Mouse (Mus musculus) layer of hippocampus, adult 9-11 months (tissue): ENCODE results near the gene Vps53.

Experiments used
- DNase-seq: peaks from one replicate; pipeline ENCODE4 v3.0.0; 2022

Gene Vps53

DNA sequence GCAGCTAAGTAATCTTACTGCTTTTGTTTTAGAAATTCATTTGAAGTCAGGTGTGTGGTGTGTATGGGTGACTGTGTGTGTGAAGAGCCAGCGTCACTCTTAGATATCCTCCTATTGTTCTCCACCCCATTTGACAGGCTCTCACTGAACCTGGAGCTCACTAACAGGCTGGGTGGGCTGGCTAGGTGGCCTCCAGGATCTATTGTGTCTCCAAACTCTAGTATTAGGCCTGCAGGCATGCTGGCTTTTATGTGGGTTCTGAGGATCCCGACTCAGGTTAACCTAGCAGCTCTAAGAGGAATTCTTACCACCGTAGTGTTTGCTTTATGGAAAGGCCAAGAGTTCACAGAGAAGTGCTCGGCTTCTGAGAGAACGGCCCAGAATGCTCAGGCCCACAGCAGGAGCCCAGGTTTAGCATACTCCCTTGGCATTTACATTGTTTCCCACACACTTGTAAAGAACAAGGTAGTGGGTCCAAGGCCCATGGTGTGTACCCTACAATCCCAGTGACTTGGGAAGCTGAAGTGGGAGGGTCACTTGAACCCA, 128.4 kb downstream of the Vps53 start:
- DNase-seq: no peak

DNA sequence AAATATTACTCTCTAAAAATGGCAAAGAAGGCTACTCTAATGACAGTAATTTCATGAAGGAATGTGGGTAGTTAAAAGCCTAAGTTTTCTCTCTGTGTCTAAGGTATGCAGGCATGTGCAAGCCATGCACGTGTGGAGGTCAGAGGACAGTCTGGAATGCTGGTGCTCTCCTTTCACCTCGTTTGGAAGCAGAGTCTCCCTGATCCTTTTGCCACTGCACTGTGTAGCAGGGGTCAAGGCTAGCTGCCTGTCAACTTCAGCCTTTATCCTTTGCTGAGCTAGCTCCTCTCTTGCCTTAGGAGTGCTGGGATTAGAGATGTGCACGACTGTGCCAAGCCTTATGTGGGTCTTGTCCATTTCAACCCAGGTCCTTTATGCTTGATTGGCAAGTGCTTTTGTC, 128.9 kb downstream of the Vps53 start:
- DNase-seq: no peak

DNA sequence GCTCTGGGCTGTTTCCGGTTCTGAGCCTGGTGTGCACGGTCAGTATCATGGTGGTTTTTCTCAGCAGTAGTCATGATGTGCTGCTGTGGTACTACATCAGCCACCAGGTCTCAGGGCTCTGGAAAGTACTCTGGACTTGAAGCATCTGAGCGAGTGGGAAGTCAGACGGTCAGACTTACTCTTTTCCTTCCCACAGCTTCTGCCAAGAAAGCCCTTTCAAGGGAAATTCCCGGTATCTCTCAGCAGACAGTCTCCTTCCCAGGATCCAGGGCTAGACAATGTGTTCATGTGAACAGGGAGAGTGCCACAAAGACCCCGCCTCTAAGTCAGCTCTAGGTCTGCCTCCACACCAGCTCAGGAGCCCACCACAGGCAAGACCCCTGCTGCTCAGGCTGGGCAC, 134.1 kb downstream of the Vps53 start:
- no peak for DNase-seq

DNA sequence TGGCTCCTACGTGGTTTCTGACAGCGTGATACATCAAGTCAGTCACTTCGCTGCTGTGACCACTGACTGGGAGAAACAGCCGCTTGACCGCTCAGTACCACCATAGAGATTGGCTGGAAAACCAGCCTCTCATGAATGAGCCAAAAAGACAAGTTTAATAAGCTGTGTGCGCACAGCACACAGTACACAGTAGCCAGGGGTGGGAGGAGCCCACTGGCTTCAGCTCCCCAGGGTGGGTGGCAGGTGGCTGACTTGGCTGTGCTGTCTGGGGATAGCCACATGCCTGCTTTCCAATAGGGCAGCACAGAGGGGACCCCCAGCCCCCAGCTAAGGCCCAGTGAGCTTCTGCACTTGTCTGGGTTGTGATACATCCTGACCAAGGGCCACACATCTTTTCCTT, 135.0 kb downstream of the Vps53 start:
- DNase-seq: no peak

DNA sequence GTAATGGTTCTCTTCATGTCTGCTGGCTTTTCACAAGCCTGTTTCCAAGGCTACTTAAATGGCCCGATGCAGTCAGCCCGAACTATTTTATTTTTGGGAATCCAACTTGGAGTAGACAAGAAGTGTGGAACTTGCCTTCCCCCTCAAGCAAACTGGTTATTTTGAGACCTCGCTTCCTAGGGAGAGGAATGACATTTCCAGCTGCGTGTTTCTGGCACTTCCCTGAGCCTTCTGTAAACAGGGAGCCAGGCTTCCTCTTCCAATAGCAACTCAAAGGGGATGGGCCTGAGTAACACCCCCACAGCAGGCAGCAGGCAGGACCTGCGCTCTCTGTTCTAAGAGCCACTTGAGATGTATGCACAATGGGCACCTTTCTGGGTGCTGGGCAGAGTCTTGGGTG, 136.6 kb downstream of the Vps53 start:
- DNase-seq: peak; percentile 60

DNA sequence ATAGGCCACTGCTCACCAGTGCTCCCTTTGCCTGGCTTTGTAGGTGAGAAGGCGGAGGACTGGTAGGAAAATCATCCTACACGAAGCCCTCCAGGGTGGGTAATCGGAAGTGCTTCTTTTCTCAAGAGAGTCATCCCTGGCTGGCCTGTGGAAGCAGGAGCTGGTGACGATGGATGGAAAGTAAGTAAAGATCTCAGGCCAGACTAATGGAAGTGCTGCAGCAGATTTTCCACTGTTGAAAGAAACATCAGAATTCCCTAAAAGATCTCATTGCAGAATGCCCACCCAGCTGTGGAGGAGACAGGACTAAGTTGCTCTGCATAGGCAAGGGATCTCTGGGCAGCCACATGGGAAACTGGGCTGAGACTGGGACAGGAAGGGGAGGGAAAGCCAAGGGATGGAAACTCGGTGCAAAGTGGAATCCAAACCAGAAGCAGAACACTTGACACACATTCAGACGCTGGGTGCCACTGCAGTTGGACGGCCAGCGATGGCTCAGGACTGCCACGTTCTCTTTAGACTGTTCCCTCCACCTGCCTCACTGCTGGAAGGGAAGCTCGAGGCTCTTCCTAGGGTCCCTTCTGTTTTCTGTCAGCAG, 137.3 kb downstream of the Vps53 start:
- no peak for DNase-seq

DNA sequence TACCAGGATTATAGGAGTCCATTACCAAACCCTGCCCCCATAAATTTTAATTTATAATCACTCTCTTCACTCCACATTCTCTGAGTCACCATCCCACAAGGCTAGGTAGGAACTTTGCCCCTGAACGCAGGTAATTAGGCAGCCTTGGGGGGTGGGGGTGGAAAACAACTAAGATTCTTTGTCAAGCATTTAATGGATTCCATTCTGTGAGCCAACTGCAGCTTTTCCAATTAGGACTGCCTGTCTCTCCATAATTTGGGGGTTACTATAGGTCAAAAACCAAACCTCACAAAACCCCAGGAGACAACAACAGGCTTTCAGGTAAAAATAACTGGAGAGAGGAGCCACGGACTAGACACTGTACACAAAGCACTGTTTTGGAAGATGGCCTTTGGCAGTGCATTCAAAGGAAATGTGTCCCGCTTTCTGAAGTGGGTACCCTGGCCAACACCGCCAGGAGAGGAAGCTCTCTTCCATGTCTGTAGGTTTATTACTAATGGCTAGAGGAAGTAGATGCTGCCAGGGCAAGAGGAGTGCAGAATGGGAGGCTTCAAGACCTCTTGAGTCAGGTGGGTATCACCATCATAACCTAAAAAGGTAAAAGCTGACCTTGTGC, 138.6 kb downstream of the Vps53 start:
- no peak for DNase-seq

DNA sequence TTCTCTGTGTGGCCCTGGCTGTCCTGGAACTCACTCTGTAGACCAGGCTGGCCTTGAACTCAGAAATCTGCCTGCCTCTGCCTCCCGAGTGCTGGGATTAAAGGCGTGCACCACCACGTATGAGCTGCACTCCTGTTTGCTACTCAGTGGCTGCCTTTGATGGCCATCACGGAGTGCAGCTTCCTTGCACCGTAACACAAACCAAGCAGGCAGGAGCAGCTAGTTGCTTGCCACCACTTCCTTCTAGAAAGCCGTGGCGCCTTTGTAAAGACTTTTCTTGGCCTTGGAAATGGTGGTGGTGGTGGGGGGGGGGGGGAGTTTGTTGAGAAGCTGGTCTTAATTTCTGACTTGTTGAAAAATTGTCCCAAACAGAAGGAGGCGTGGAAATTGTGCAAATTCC, 139.3 kb downstream of the Vps53 start:
- DNase-seq: no peak

DNA sequence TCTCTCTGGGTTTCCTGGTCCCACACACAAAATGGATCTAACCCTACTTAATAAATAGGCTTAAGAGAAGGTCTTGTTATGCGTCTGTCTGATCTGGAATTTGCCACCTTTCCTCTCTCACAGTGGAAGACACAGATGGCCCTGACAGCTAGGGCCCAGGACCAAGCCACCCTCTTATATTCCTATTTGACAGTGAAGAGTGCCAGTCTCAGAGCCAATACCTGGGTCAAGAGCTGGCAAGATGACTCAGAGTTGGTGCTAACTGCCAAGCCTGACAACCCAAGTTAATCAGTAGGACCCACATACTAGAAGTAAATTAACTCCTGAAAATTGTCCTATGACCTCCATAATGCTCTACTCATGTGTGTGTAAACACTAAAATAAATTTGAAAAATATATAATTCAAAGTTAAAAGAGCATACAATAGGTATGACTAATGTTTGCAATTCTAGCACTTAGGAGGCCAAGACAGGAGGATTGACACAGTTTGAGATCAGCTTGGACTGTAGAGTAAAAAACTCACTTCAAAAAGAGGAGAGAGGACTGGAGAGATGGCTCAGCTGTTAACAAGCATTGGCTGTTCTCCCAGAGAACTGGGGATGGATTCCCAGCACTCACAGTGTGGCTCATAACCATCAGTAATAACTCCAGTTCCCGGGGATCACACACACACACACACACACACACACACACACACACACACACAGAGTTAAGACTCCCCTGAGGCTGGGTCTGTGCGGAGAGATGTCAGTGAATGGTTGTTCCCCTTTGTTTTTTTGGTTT, 140.0 kb downstream of the Vps53 start:
- no peak for DNase-seq

DNA sequence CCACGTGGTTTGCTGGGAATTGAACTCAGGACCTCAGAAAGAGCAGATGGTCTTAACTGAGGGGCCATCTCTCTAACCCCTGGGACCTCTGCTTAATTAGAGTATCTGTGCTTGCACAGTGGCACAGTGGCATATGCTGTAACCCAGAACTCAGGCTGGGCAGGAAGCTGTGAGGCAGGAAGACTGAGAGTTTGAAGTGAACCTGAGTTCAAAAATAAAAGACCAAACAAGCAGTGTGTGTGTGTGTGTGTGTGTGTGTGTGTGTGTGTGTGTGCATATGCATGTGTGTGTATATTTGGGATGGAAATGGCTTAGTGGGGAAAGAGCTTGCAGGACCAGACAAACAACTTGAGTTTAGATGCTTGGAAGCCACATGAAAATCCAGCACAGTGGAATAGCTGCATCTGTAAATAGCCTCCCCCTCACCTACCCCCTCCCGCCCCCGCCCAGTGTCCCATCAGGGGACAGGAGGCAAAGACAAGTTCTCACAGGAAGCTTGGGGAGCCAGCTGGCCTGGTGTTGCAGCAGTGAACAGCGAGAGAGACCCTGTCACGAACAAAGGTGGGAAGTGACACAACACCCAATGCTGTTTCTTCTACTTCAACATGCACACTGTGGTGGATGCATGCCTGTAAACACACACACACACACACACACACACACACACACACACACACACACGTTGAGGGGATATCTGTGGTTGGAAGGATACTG, 141.7 kb downstream of the Vps53 start:
- DNase-seq: no peak

DNA sequence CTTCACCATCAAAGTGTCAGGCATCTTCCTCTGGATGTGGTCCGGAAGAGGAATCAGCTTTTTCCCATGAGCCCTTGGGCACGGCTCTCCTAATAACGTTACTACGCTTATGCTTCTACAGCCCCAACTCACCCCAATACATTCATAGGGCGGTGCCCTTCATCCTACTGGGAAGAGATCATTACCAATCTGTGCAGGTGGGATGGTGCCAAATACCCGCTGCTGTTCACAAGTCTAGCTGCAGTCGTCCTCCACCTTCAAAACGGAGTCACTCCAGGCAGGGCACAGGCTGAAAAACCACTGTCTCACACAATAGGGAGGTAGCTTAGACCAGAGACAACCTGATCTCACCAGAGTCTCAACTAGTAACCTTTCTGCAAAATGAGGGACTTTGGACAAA, 144.3 kb downstream of the Vps53 start:
- DNase-seq: no peak

DNA sequence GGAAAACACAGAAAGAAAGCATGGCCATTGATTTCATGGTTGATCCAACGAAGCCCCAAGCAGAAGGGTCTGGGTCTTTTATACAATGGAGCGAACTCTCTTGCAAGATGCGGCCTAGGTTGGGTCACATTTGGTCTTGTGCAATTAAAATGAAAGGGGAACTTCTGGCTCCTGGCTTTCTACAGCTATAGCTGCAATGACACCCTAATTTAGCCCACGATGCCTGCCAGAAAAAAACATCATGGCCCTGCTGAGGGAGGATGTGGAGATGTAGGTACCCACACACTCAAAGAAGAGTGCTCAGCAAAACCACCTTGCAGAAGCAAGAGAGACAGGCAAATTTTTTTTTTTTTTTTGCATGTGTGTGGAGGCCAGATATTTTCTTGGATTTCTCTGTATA, 145.6 kb downstream of the Vps53 start:
- DNase-seq: peak; percentile 30

DNA sequence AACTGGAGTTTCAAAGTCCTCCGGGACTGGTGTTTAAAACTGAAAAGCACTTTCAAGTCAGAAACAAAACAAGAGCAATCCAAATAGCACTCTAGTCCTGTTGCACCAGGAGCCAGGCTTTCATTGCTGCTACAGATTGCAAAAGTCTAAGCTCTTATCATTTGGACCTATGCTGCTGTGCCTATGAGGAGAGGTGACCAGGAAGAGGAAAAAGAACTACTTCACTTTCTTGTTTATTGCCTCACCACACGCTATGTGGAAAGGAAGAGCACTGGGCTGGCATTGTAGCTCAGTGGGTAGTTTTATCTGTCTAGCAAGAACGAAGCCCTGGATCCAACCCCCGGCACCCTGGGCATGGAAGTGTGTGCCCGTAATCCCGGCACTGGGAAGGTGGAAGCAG, 146.1 kb downstream of the Vps53 start:
- no peak for DNase-seq

DNA sequence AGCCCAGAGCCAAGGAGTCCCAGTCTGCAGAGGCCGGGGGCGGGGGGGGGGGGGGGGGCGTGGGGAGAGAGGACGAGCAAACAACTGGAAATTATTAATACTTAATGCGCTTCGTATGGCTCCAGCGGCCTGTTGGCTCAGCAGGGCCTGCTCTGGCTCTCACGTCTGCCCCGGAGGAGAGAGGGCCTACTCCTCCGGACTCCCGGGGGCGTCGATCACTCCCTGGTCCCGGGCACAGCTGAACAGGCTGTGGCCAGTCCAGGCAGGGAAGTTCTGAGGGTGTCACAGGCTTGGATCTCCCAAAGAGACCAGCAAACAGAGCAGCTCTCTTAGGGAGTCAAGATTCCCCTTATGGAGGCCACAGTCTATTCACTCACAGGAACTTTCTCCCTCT, 151.4 kb downstream of the Vps53 start:
- DNase-seq: no peak

DNA sequence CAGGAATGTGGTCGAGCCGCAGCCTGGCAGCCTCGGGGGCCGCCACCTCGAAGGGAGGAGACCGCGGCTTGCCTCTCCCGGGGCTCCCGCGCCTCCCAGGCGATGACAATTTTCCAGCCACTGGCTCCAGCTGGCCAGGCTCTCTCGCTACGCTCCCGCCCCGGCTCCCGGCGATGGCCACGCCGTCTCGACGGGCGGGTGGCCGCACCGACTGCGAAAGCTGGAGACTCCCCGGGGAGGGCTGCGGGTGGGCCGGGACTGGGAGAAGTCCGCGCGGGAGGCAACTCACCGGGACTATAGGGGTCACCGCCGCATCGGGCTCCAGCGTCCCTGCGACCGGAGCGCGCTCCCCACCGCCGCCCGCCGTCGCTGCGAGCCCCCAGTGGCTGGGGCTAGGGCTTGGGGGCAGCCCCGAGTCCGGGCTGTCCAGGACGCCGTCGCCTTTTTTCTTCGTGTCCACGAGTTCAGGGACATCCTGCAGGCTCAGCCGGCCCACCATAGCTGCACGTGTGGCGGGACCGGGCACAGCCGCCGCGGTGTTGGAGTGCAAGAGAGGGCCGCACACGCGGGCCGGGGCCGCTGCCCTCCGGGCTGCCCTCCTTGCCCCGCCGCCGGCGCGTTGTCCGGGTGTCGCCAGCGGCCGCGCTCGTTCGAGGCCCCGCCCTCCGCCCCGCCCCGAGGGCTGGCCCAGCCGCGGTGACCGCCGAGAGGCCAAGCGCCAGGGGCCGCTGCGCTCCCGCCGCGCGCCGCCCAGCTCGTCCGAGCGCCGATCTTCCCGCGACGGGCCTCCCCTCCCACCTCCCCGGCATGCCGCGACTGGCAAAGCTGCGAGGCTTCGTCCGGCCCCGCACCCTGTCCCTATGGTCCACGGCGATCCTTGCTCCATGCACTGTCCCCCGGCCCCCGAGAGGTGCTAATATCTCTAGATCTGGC, 152.0 kb downstream of the Vps53 start, which contains the start of gene Rflnb:
Gene Rflnb (minus strand): TSS at position 644 of the 933 bp plus-strand sequence.
- peak; percentile 49 for DNase-seq

DNA sequence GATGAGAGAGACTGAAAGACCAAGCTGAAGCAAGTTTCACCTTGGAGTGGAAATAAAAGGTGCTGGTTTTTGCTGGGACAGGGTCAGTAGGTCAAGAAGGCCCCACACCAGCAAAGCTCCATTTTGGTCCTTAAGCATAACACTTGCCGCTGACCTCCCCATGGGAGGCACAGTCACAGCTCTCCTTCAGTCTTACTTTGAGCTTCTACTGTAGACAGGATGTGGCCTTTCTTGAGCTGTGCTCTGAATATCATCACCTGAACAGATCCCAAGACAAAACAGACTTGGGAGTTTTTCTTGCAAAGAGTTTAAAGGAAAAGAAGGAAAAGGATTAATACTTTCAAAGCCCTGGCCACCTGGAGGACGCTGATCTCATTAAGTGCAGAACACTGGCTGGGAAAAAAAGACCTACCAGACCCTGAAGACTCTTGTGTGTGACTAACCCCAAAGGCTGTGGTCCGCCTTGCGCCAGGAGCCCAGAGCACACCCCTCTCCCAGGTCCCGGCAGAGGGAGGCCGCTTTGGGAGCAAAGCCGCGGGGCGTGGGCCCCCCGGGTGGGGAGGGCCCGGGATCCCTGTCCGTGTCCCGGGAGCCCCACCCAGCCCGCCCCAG, 152.8 kb downstream of the Vps53 start:
- no peak for DNase-seq

DNA sequence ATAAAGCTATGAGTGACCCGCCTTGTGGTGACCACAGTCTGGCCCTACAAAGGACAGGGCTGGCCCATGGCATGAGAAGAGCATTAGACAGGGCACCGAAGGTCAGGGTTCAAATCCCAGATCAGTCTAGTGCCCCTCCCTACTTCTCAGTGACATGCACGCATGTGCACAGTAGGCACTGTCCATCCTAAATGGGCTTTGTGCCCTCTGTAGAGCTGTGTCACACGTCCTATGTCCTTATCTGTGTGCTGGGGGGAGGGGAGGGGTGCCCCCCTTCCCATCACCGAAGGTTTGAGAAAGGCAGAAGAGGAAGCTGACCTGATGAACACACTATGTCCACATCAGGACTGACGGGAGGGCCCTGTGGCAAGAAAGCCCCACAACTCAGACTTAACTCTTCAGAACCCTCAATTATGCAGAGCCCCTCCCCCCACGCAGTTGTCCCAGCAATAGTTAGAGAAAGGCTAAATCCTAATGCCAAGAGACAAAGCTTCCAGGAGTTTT, 154.3 kb downstream of the Vps53 start:
- DNase-seq: no peak

DNA sequence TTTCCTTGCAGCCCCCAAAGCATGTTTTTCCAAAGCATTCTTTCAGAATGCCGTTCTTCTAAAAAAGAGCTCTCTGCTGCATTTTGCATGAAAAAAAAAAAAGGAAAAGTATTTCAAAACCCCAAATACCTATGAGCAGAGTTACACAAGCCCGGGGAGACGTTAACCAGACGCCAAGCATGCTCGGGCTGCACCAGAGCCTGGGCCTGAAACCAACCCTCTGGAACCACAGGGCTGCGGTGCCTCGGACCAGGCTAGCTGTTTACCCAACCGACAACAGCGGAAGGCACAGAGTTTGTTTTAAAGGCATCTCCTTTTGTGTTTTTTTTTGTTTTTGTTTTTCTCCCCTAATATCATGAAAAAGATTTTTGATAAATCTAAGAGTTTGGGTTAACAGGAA, 158.5 kb downstream of the Vps53 start:
- no peak for DNase-seq

DNA sequence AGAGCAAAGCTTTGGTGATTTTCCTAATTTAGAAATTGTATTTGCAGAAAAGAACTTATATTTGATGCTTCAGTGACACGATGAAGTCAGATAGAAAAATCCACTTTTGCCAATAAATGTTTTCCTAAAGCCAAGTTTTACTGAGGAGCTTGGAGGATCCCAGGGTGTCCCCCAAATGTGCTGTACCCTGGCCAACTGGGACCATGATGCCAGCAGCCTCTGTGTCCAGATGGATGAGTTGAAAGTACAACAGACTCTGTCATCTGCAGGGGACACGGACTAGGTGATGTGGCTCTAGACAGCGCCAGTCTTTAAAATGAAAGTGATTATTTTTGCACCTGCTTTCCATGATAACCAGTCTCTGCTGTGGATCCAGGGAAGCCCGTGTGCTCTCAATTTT, 159.6 kb downstream of the Vps53 start:
- no peak for DNase-seq

DNA sequence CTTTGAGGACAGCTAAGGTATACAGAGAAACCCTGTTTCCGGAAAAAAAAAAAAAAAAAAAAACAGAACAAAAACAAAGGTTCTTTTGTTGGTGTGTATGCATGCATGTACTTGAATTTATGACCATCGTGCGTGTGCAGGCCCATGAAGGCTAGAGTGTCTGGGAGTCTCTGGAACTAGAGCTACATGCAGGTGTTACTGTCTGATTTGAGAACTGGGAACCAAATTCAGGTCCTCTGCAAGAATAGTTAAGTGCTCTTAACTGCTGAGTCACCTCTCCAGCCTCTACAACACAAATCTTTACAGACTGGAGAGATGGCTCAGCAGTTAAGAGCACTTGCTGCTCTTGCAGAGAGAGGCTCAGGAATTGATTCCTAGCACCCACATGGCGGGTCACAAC, 163.6 kb downstream of the Vps53 start:
- DNase-seq: no peak

DNA sequence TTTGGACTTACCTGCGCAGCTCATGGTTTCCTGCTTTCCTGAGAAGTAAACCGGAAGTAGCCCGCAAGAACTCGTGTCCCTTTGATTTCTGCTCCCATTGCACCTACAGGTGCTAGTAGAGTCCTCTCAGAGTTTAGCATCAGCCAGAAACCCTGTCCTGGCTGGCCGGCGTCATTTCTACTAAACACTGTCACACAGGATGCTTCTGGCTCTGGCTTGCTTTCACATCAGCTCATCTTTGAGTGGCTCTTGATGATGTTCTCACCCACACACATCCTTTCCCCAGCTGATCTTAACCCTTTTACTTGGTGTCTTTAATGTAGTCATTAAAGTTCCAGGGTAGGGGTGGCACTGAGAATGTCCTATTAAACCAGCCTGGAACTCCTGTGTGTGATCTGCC, 164.2 kb downstream of the Vps53 start:
- no peak for DNase-seq
